Mouse (Mus musculus) MEL (cell line): Measurements from ENCODE around the gene Odf3b.

Experiments
- CHD1 ChIP-seq: IDR thresholded peaks from 2 replicates; pipeline ENCODE4 v1.6.1; 2012; ENCODE audit warnings: low read depth, mild to moderate bottlenecking, inconsistent platforms, low read length, improper control_type of control experiment
- CTCF ChIP-seq, 3 experiments: IDR thresholded peaks in 2 of 3; conservative IDR thresholded peaks in 1 of 3; 2 replicates each; pipeline ENCODE4 v1.5.1; 2011 to 2012; ENCODE audit warnings: low read length in 3 of 3, low read depth in 2 of 3, mild to moderate bottlenecking in 2 of 3, improper control_type of control experiment in 1 of 3, inconsistent platforms in 1 of 3, mixed read lengths in 1 of 3, moderate library complexity in 1 of 3; ENCODE audit not compliant: control insufficient read depth in 1 of 3, insufficient read depth in 1 of 3, poor library complexity in 1 of 3, severe bottlenecking in 1 of 3
- MAX ChIP-seq: IDR thresholded peaks from 2 replicates; pipeline ENCODE4 v1.6.1; 2011; ENCODE audit warnings: low read length, improper control_type of control experiment
- MEF2A ChIP-seq: IDR thresholded peaks from 2 replicates; pipeline ENCODE4 v1.6.1; 2014; ENCODE audit warnings: low read depth, mild to moderate bottlenecking, inconsistent platforms, low read length, improper control_type of control experiment; ENCODE audit not compliant: poor library complexity, insufficient replicate concordance, severe bottlenecking; ENCODE audit errors: extremely low read depth
- MYC ChIP-seq: IDR thresholded peaks from 2 replicates; pipeline ENCODE4 v1.6.1; 2011; ENCODE audit warnings: low read depth, mild to moderate bottlenecking, low read length, improper control_type of control experiment, moderate library complexity
- NRF1 ChIP-seq: IDR thresholded peaks from 2 replicates; pipeline ENCODE4 v1.6.1; 2014; ENCODE audit warnings: low read depth, mild to moderate bottlenecking, inconsistent platforms, low read length, improper control_type of control experiment, moderate library complexity; ENCODE audit not compliant: poor library complexity, insufficient read depth, severe bottlenecking
- POLR2A ChIP-seq, 2 experiments: IDR thresholded peaks; 2 replicates each; pipeline ENCODE4 v1.6.1; 2011 to 2012; ENCODE audit warnings: low read length in 2 of 2, mild to moderate bottlenecking in 2 of 2, control low read depth in 1 of 2, improper control_type of control experiment in 1 of 2, low read depth in 1 of 2, moderate library complexity in 1 of 2; ENCODE audit not compliant: control insufficient read depth in 1 of 2, insufficient read depth in 1 of 2, poor library complexity in 1 of 2
- TBP ChIP-seq: IDR thresholded peaks from 2 replicates; pipeline ENCODE4 v1.8.0; 2011; ENCODE audit warnings: low read depth, low read length, improper control_type of control experiment
- TCF12 ChIP-seq: IDR thresholded peaks from 2 replicates; pipeline ENCODE4 v1.6.1; 2014; ENCODE audit warnings: low read depth, mild to moderate bottlenecking, inconsistent platforms, low read length, improper control_type of control experiment, moderate library complexity
- USF1 ChIP-seq: IDR thresholded peaks from 2 replicates; pipeline ENCODE4 v1.6.1; 2014; ENCODE audit warnings: low read depth, mild to moderate bottlenecking, inconsistent platforms, low read length, improper control_type of control experiment, moderate library complexity
- ZMIZ1 ChIP-seq: IDR thresholded peaks from 2 replicates; pipeline ENCODE4 v1.6.1; 2012; ENCODE audit warnings: low read depth, mild to moderate bottlenecking, inconsistent platforms, low read length, improper control_type of control experiment, moderate library complexity

- TF ChIP-seq USF1 (no peak), CTCF (IDR thresholded peaks at IDR 0.05 in 2 of 3, conservative IDR thresholded peaks at IDR 0.05 in 1 of 3; ENCODE audit: control insufficient read depth in 1 of 3, insufficient read depth in 1 of 3, low read depth in 2 of 3, low read length in 3 of 3, poor library complexity in 1 of 3, severe bottlenecking in 1 of 3) (no peak), TBP (no peak), MYC (no peak), POLR2A (IDR thresholded peaks at IDR 0.05; ENCODE audit: control insufficient read depth in 1 of 2, insufficient read depth in 1 of 2, low read depth in 1 of 2, low read length in 2 of 2, poor library complexity in 1 of 2) (no peak), NRF1 (no peak), TCF12 (no peak), MEF2A (no peak), ZMIZ1 (no peak), CHD1 (no peak), MAX (no peak)
Measured at GRCm38 (mm10) chr15:89351302-89351701, 27.8 kb downstream of the Odf3b start.
